Mouse (Mus musculus) forebrain, embryonic 11.5 days (tissue): Measurements from ENCODE around the gene Gm28372. TPM values are rescaled to one million over a fixed set of nuclear protein-coding genes. Genes with fewer than 3 reads are reported as not detected.

Source experiments
- ATAC-seq: fragments of 200-750 bp; cut with Nextera tagmentation; replicated peaks from 2 replicates; pipeline ENCODE4 v1.8.0; 2017; ENCODE audit warnings: moderate TSS enrichment; ENCODE audit not compliant: low FRiP score
- DNase-seq: peaks from one replicate; pipeline ENCODE4 v3.0.0-alpha.2; 2017; ENCODE audit warnings: low spot score
- H3K27ac ChIP-seq: fragments of 300-500 bp; sonication (generic); 2 replicates; pipeline ENCODE4 v1.5.1; 2014; ENCODE audit warnings: low read depth, low read length
- H3K27me3 ChIP-seq: fragments of 300-500 bp; sonication (generic); 2 replicates; pipeline ENCODE4 v1.6.1; 2014; ENCODE audit warnings: mild to moderate bottlenecking, low read length, mixed read lengths; ENCODE audit not compliant: control insufficient read depth, insufficient read depth
- H3K36me3 ChIP-seq: fragments of 300-500 bp; sonication (generic); 2 replicates; pipeline ENCODE4 v1.6.1; 2014; ENCODE audit warnings: mild to moderate bottlenecking, low read length, moderate library complexity, mixed read lengths; ENCODE audit not compliant: control insufficient read depth, insufficient read depth
- H3K4me1 ChIP-seq: fragments of 300-500 bp; sonication (generic); replicated peaks from 2 replicates; pipeline ENCODE4 v1.6.1; 2014; ENCODE audit warnings: low read length, mixed read lengths; ENCODE audit not compliant: control insufficient read depth, insufficient read depth
- H3K4me2 ChIP-seq: fragments of 300-500 bp; sonication (generic); 2 replicates; pipeline ENCODE4 v1.6.1; 2014; ENCODE audit warnings: low read depth, mild to moderate bottlenecking, low read length, moderate library complexity, mixed read lengths; ENCODE audit not compliant: severe bottlenecking
- H3K4me3 ChIP-seq: fragments of 300-500 bp; sonication (generic); 2 replicates; pipeline ENCODE4 v1.5.1; 2014; ENCODE audit warnings: low read depth, low read length
- H3K9ac ChIP-seq: fragments of 300-500 bp; sonication (generic); 2 replicates; pipeline ENCODE4 v1.6.1; 2014; ENCODE audit warnings: low read length
- H3K9me3 ChIP-seq: fragments of 300-500 bp; sonication (generic); 2 replicates; pipeline ENCODE4 v1.6.1; 2016; ENCODE audit warnings: low read length, mixed read lengths; ENCODE audit not compliant: control insufficient read depth
- WGBS: fragments of 180-500 bp; shearing (Covaris S2); extraction: QIAGEN DNeasy Blood & Tissue Kit; methylation state at CpG from one replicate; pipeline ENCODE4 v1.1.7; 2014; 5-methylcytosine and 5-hydroxymethylcytosine counted together
- polyA plus RNA-seq: library from polyadenylated mRNA; unstranded; fragments of >200 nt; fragmentation: Nextera tagmentation; extraction: Ambion mirVana; gene quantifications from 2 replicates; pipeline ENCODE4 v1.2.1, GENCODE M21; 2014

Gm28372 gene
- polyA plus RNA-seq, 1 experiment from 2014 or later: not detected

GRCm38 (mm10) chr2:130421781-130422620, 17.0 kb downstream of the Gm28372 start:
- ATAC-seq: no peak
- Histone ChIP-seq H3K4me2 (no peak overlapping the region), H3K36me3 (no peaks in the 10 kb centered on the region; the same call in 1 of the 2 replicates), H3K9me3 (no peaks in the 10 kb centered on the region), H3K4me3 (no peak overlapping the region), H3K27me3 (no peaks in the 10 kb centered on the region), H3K27ac (no peak overlapping the region), H3K9ac (no peak overlapping the region), H3K4me1 (no peaks in the 10 kb centered on the region; the same call in 1 of the 2 replicates)
- no peak for DNase-seq
- WGBS: 95% methylated on average over 26 of the region's 26 CpGs

- Histone ChIP-seq H3K27me3 (no peaks in the 10 kb centered on the region), H3K27ac (peak overlapping the region; percentile 54; the same call in 1 of the 2 replicates), H3K4me1 (no peaks in the 10 kb centered on the region; the same call in 1 of the 2 replicates), H3K36me3 (no peaks in the 10 kb centered on the region; the same call in 1 of the 2 replicates), H3K4me2 (peak overlapping the region; percentile 76), H3K9me3 (no peaks in the 10 kb centered on the region), H3K4me3 (peak overlapping the region; percentile 55), H3K9ac (peak overlapping the region; percentile 80)
- DNase-seq (peak; percentile 88), ATAC-seq (peak; percentile 77)
- WGBS: 17% methylated on average over 49 of the region's 49 CpGs
Observed at GRCm38 (mm10) chr2:130423397-130424125, 18.5 kb downstream of the Gm28372 start.

- peak within 1 kb of the TSS; percentile 80 for H3K9ac ChIP-seq
- H3K4me2 ChIP-seq: peak within 1 kb of the TSS; percentile 76
- H3K4me3 ChIP-seq: peak within 1 kb of the TSS; percentile 55
- H3K36me3 ChIP-seq: no peaks in the 10 kb centered on the region; the same call in 1 of the 2 replicates
- DNase-seq (peak; percentile 94), ATAC-seq (peak; percentile 92)
- no peaks in the 10 kb centered on the region; the same call in 1 of the 2 replicates for H3K4me1 ChIP-seq
- under 1% methylated on average over 58 of the region's 58 CpGs for WGBS
- no peaks in the 10 kb centered on the region for H3K9me3 ChIP-seq
- H3K27ac ChIP-seq: peak within 1 kb of the TSS; percentile 54; the same call in 1 of the 2 replicates
- H3K27me3 ChIP-seq: no peaks in the 10 kb centered on the region
Observed at GRCm38 (mm10) chr2:130424126-130424853, 19.3 kb downstream of the Gm28372 start, which contains the start of the genes Vps16 and Pced1a. Gene Vps16, plus strand, starts transcription at chr2:130424339. Gene Pced1a, minus strand, starts transcription at chr2:130424701.

- Histone ChIP-seq H3K27ac (no peak overlapping the region), H3K9me3 (no peaks in the 10 kb centered on the region), H3K27me3 (no peaks in the 10 kb centered on the region), H3K4me1 (no peaks in the 10 kb centered on the region; the same call in 1 of the 2 replicates), H3K9ac (peak overlapping the region; percentile 80), H3K4me3 (peak overlapping the region; percentile 55), H3K36me3 (no peaks in the 10 kb centered on the region; the same call in 1 of the 2 replicates), H3K4me2 (peak overlapping the region; percentile 76)
- no peak for ATAC-seq
- no peak for DNase-seq
- 54% methylated on average over 5 of the region's 5 CpGs for WGBS
Observed at GRCm38 (mm10) chr2:130425112-130425511, 20.1 kb downstream of the Gm28372 start.

- no peaks in the 10 kb centered on the region for H3K9me3 ChIP-seq
- no peak overlapping the region for H3K27ac ChIP-seq
- no peaks in the 10 kb centered on the region for H3K36me3 ChIP-seq
- no peak overlapping the region for H3K4me3 ChIP-seq
- no peaks in the 10 kb centered on the region for H3K27me3 ChIP-seq
- H3K9ac ChIP-seq: no peak overlapping the region
- H3K4me2 ChIP-seq: no peak overlapping the region
- no peaks in the 10 kb centered on the region; the same call in 1 of the 2 replicates for H3K4me1 ChIP-seq
- ATAC-seq (no peak), DNase-seq (no peak)
- WGBS: 67% methylated on average over 2 of the region's 2 CpGs
Observed at GRCm38 (mm10) chr2:130429851-130430250, 24.8 kb downstream of the Gm28372 start.

- Histone ChIP-seq H3K36me3 (no peaks in the 10 kb centered on the region), H3K4me1 (no peaks in the 10 kb centered on the region), H3K9ac (no peak overlapping the region), H3K9me3 (no peaks in the 10 kb centered on the region), H3K4me2 (no peak overlapping the region), H3K4me3 (no peak overlapping the region), H3K27ac (no peak overlapping the region), H3K27me3 (no peaks in the 10 kb centered on the region)
- DNase-seq (no peak), ATAC-seq (no peak)
- 86% methylated on average over 3 of the region's 3 CpGs for WGBS
Observed at GRCm38 (mm10) chr2:130430484-130430883, 25.4 kb downstream of the Gm28372 start.

GRCm38 (mm10) chr2:130432157-130432556, 27.1 kb downstream of the Gm28372 start:
- H3K4me1 ChIP-seq: no peaks in the 10 kb centered on the region
- DNase-seq: no peak
- ATAC-seq: no peak
- H3K4me2 ChIP-seq: no peak overlapping the region
- H3K9ac ChIP-seq: no peak overlapping the region
- H3K4me3 ChIP-seq: no peak overlapping the region
- no peak overlapping the region for H3K27ac ChIP-seq
- H3K27me3 ChIP-seq: no peaks in the 10 kb centered on the region
- WGBS: 88% methylated on average over 3 of the region's 3 CpGs
- H3K36me3 ChIP-seq: no peaks in the 10 kb centered on the region
- no peaks in the 10 kb centered on the region for H3K9me3 ChIP-seq

GRCm38 (mm10) chr2:130433152-130433551, 28.1 kb downstream of the Gm28372 start:
- WGBS: 28% methylated on average over 4 of the region's 4 CpGs
- Histone ChIP-seq H3K36me3 (no peaks in the 10 kb centered on the region), H3K4me3 (no peak overlapping the region), H3K9ac (no peak overlapping the region), H3K27me3 (no peaks in the 10 kb centered on the region), H3K27ac (no peak overlapping the region), H3K4me2 (no peak overlapping the region), H3K9me3 (no peaks in the 10 kb centered on the region), H3K4me1 (no peaks in the 10 kb centered on the region)
- peak; percentile 58 for DNase-seq
- no peak for ATAC-seq
